Mouse (Mus musculus): ENCODE data around the gene Fry.

- TF ChIP-seq EP300 (IDR thresholded peaks at IDR 0.05; ENCODE audit: low read depth) = no peak
- TF ChIP-seq CTCF (IDR thresholded peaks at IDR 0.05; ENCODE audit: low read depth) = no peak
These were observed 172.2 kb downstream of the Fry start for GRCm38 (mm10) chr5:150290494-150291199.
